Mouse (Mus musculus) layer of hippocampus, postnatal 14 days (tissue): Measurements from ENCODE around the gene Prep. TPM values are rescaled to one million over a fixed set of nuclear protein-coding genes. Genes with fewer than 3 reads are reported as not detected.
"Not testable (repeated sequence)": the region's sequence is repeated elsewhere in the genome, so short reads cannot be mapped to it uniquely, and the experiment has no call there.

Experiments
- DNase-seq, 2 experiments: peaks; one replicate each; pipeline ENCODE4 v3.0.0; 2021 to 2022; ENCODE audit warnings: low spot score in 2 of 2, mixed read lengths in 1 of 2
- microRNA-seq, 2 experiments: library from miRNA; unstranded; fragments of <30 nt; microRNA quantifications; one replicate each; pipeline ENCODE4 v1.2.0; 2021
- total RNA-seq, 2 experiments: library from RNA; stranded (reverse); gene quantifications; 2 replicates each; pipeline ENCODE4 v1.2.3; 2021

Prep gene
- total RNA-seq, 2 experiments from 2014 or later: 13.5 to 14.6 TPM

GRCm38 (mm10) chr10:45177798-45178197 is 110.8 kb downstream of the Prep start, which contains the start of gene Popdc3:
Popdc3 (plus strand) TSS chr10:45178098.
- not testable (repeated sequence) for DNase-seq

GRCm38 (mm10) chr10:45180677-45181326 is 113.8 kb downstream of the Prep start:
- no peak for DNase-seq

- no peak for DNase-seq
Observed at GRCm38 (mm10) chr10:45181344-45181743, 114.3 kb downstream of the Prep start.

GRCm38 (mm10) chr10:45185457-45185856 is 118.5 kb downstream of the Prep start:
- DNase-seq: peak in 1 of 2 experiments; percentile 6

- DNase-seq: no peak
Observed at GRCm38 (mm10) chr10:45193330-45194310, 126.6 kb downstream of the Prep start.

GRCm38 (mm10) chr10:45194531-45194930 is 127.5 kb downstream of the Prep start:
- no peak for DNase-seq

- DNase-seq: no peak
Observed at GRCm38 (mm10) chr10:45204582-45204981, 137.6 kb downstream of the Prep start.

GRCm38 (mm10) chr10:45210201-45210600 is 143.2 kb downstream of the Prep start:
- DNase-seq: no peak

- DNase-seq: no peak
Observed at GRCm38 (mm10) chr10:45216676-45217075, 149.7 kb downstream of the Prep start.

Small RNA genes lying within 50 kb of the gene (microRNA-seq; reads per million reads assigned to microRNA genes)
- gene Gm23766: 0 reads per million in 2 experiments

Other genes starting within 250 kb of the Prep start
- gene Popdc3, start 110.9 kb downstream of the Prep start, total RNA-seq: 1 to 10 TPM; 7.5 to 8.5 TPM